Mouse (Mus musculus) midbrain, postnatal 0 days (tissue): ENCODE results near the gene Sapcd1. TPM values are rescaled to one million over a fixed set of nuclear protein-coding genes. Genes with fewer than 3 reads are reported as not detected.

Experiments used
- ATAC-seq: fragments of 200-750 bp; cut with Nextera tagmentation; 2 replicates; pipeline ENCODE4 v1.8.0; 2017; ENCODE audit warnings: moderate number of reproducible peaks, mild to moderate bottlenecking, moderate TSS enrichment, moderate library complexity; ENCODE audit not compliant: low FRiP score
- DNase-seq: peaks from one replicate; pipeline ENCODE4 v3.0.0-alpha.2; 2015; ENCODE audit warnings: low spot score
- H3K27ac ChIP-seq: fragments of 300-500 bp; sonication (generic); 2 replicates; pipeline ENCODE4 v1.5.1; 2014; ENCODE audit warnings: low read depth, mild to moderate bottlenecking, low read length, mixed read lengths
- H3K27me3 ChIP-seq: fragments of 300-500 bp; sonication (generic); 2 replicates; pipeline ENCODE4 v1.6.1; 2014; ENCODE audit warnings: low read length, control low read depth, mixed read lengths; ENCODE audit not compliant: insufficient read depth
- H3K36me3 ChIP-seq: fragments of 300-500 bp; sonication (generic); 2 replicates; pipeline ENCODE4 v1.6.1; 2014; ENCODE audit warnings: low read length, control low read depth, mixed read lengths; ENCODE audit not compliant: insufficient read depth
- H3K4me1 ChIP-seq: fragments of 300-500 bp; sonication (generic); 2 replicates; pipeline ENCODE4 v1.6.1; 2014; ENCODE audit warnings: mild to moderate bottlenecking, control low read depth, antibody characterized with exemption, low read length, mixed read lengths; ENCODE audit not compliant: insufficient read depth
- H3K4me2 ChIP-seq: fragments of 300-500 bp; sonication (generic); 2 replicates; pipeline ENCODE4 v1.6.1; 2014; ENCODE audit warnings: low read depth, mild to moderate bottlenecking, low read length, mixed read lengths; ENCODE audit not compliant: poor library complexity, severe bottlenecking
- H3K4me3 ChIP-seq: fragments of 300-500 bp; sonication (generic); 2 replicates; pipeline ENCODE4 v1.5.1; 2014; ENCODE audit warnings: low read depth, mild to moderate bottlenecking, low read length, moderate library complexity
- H3K9ac ChIP-seq: fragments of 300-500 bp; sonication (generic); replicated peaks from 2 replicates; pipeline ENCODE4 v1.6.1; 2014; ENCODE audit warnings: mild to moderate bottlenecking, low read length, moderate library complexity, mixed read lengths; ENCODE audit not compliant: poor library complexity, severe bottlenecking
- H3K9me3 ChIP-seq: fragments of 300-500 bp; sonication (generic); 2 replicates; pipeline ENCODE4 v1.6.1; 2016; ENCODE audit warnings: low read length, control low read depth
- CTCF ChIP-seq: IDR thresholded peaks from 2 replicates; pipeline ENCODE4 v1.5.1; 2016; ENCODE audit warnings: antibody characterized with exemption, mild to moderate bottlenecking
- WGBS: fragments of 180-500 bp; shearing (Covaris S2); extraction: QIAGEN DNeasy Blood & Tissue Kit; methylation state at CpG from one replicate; pipeline ENCODE4 v1.1.7; 2014; 5-methylcytosine and 5-hydroxymethylcytosine counted together
- polyA plus RNA-seq: library from polyadenylated mRNA; unstranded; fragments of >200 nt; fragmentation: Nextera tagmentation; extraction: Ambion mirVana; gene quantifications from 2 replicates; pipeline ENCODE4 v1.2.1, GENCODE M21; 2015
- total RNA-seq: library from RNA; depleted of rRNA; stranded (reverse); fragments of >200 nt; gene quantifications from 2 replicates; pipeline ENCODE4 v1.2.3, GENCODE M21; 2014

The Sapcd1 gene
- total and polyA plus RNA-seq, 2 experiments from 2014 or later: 1.5 TPM; not detected in 1

GRCm38 (mm10) chr17:35046681-35047455 is 19.1 kb upstream of the Sapcd1 start, which contains the start of gene Msh5:
Msh5 (minus strand) TSS chr17:35046745.
- no peak for TF ChIP-seq CTCF
- H3K9ac ChIP-seq: peak within 1 kb of the TSS; percentile 77
- H3K9me3 ChIP-seq: no peaks in the 10 kb centered on the region
- no peaks in the 10 kb centered on the region for H3K36me3 ChIP-seq
- ATAC-seq (peak; percentile 99), DNase-seq (peak; percentile 99)
- H3K4me2 ChIP-seq: peak within 1 kb of the TSS; percentile 98
- peak within 1 kb of the TSS; percentile 47; the same call in 1 of the 2 replicates for H3K27ac ChIP-seq
- H3K4me3 ChIP-seq: peak within 1 kb of the TSS; percentile 59
- no peaks in the 10 kb centered on the region; the same call in 1 of the 2 replicates for H3K4me1 ChIP-seq
- no peaks in the 10 kb centered on the region for H3K27me3 ChIP-seq
- 3% methylated on average over 33 of the region's 33 CpGs for WGBS

DNA sequence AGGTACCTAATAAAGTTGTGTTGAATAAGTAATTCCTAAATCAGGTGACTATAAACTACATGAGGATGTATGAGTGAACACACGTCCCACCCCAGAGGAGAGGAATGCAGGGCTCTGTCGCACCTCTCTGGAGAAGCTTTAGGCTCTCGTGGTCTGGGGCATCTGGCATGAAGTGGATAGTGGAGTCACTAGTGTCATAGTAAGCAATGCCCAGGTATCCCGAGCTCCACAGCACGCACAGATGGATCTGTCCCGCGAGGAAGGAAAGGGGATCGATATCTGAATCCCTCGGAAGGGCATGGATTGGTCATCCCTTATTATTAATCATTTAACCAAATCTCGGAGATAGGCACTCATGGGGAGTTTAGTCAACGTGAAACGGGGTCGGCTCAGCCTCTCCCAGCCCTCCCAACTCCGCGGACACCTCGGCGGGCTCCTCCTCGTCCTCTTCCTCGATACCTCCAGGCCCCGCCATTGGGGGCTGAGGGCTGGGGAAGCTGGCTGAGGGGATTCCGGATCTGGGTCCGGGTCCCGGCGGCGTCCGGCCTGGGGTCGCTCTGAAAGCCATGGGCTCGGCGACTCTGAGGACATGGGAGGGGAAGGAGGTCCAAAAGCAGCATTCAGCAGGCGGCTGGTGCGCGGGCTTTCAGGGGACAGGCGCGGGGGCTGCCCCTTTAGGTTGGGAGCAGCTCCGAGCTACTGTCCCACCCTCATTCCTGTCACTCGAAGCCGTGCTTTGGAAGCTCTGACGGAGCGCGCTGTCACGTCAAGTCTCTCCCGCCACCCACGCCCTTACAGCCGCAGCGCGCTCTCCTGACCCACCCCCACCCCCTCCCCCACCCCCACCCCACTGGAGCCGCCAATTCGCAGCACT is 18.2 kb upstream of the Sapcd1 start:
- DNase-seq: no peak
- WGBS: 6% methylated on average over 39 of the region's 48 CpGs
- Histone ChIP-seq H3K9me3 (no peaks in the 10 kb centered on the region), H3K4me1 (no peaks in the 10 kb centered on the region; the same call in 1 of the 2 replicates), H3K9ac (peak overlapping the region; percentile 77), H3K27ac (peak overlapping the region; percentile 47; the same call in 1 of the 2 replicates), H3K4me2 (peak overlapping the region; percentile 98), H3K4me3 (peak overlapping the region; percentile 59), H3K27me3 (no peaks in the 10 kb centered on the region), H3K36me3 (no peaks in the 10 kb centered on the region)
- TF ChIP-seq CTCF: no peak
- peak; percentile 17 for ATAC-seq

GRCm38 (mm10) chr17:35044904-35045806 is 17.3 kb upstream of the Sapcd1 start:
- no peaks in the 10 kb centered on the region; the same call in 1 of the 2 replicates for H3K4me1 ChIP-seq
- 84% methylated on average over 7 of the region's 7 CpGs for WGBS
- H3K9me3 ChIP-seq: no peaks in the 10 kb centered on the region
- no peak overlapping the region; the same call in 1 of the 2 replicates for H3K4me3 ChIP-seq
- peak overlapping the region; percentile 98 for H3K4me2 ChIP-seq
- H3K36me3 ChIP-seq: no peaks in the 10 kb centered on the region
- H3K9ac ChIP-seq: peak overlapping the region; percentile 77; the same call in 1 of the 2 replicates
- no peaks in the 10 kb centered on the region for H3K27me3 ChIP-seq
- ATAC-seq (no peak), DNase-seq (no peak)
- no peak overlapping the region for H3K27ac ChIP-seq
- no peak for TF ChIP-seq CTCF

DNA sequence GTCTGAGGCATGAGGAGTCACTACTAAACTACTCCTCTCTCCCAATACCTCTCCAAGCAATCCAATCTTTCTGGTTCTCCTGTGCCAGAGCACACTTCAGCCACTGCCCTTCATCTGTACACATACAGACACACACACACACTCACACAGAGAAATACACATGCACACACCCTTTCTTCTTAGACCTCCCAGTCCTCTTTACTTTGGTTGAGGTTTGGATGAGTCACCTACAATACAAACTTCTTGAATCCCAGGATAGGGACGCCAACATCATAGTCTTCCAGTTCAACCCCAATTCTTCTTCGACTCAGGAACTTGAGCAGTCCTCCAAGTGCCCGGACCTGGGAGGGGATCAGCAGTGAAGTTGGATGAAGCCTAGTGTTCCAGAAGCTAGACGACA is 16.0 kb upstream of the Sapcd1 start:
- Histone ChIP-seq H3K9ac (no peak overlapping the region), H3K9me3 (no peaks in the 10 kb centered on the region), H3K4me2 (no peak overlapping the region), H3K36me3 (no peaks in the 10 kb centered on the region), H3K27ac (no peak overlapping the region), H3K4me3 (no peak overlapping the region), H3K4me1 (no peaks in the 10 kb centered on the region; the same call in 1 of the 2 replicates), H3K27me3 (no peaks in the 10 kb centered on the region)
- ATAC-seq: no peak
- TF ChIP-seq CTCF: no peak
- DNase-seq: no peak
- 94% methylated on average over 4 of the region's 4 CpGs for WGBS

DNA sequence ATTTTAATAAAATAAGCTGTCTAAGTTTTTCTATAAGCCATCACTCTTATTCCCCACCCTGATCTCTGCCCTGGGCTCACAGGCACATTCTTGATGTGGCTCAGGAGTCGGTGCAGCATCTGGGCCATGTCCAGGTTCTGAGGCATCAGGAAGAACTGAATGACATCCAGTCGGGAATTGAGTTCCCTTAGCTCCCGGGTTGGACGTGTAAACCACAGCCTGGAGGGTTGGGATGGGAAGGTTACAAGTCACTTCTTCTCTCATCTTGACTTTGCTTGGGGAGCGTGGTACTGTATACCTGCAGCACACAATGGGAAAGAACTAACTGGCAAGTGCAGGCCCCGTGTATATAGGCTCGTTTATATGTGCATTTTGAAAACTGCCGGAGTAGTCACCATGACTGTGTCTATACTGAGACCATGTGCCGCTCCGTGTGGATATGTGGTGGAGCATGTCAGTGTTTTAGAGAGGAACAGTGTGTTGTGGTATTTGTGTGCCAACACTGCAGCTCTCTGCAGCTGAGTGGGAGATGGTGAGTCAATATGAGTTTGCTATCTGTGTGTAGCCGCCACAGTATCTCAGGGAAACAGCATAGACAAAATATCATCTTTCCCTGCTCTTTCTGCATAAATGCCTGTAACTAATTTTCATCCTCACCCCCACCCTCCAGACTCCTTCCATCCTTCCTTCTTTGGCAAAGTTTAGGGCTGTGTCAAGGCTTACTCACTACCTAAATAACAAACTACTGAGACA is 11.5 kb upstream of the Sapcd1 start:
- Histone ChIP-seq H3K4me1 (no peaks in the 10 kb centered on the region), H3K27me3 (no peaks in the 10 kb centered on the region), H3K9ac (no peak overlapping the region), H3K27ac (no peak overlapping the region), H3K36me3 (no peaks in the 10 kb centered on the region), H3K4me3 (no peak overlapping the region), H3K9me3 (no peaks in the 10 kb centered on the region), H3K4me2 (no peak overlapping the region)
- 90% methylated on average over 11 of the region's 11 CpGs for WGBS
- TF ChIP-seq CTCF: no peak
- no peak for ATAC-seq
- DNase-seq: no peak
